Mouse (Mus musculus): Measurements from ENCODE around the gene Ghr.

Ghr gene

GRCm38 (mm10) chr15:3444448-3445020 is 138.8 kb downstream of the Ghr start:
- no peak for DNase-seq

- peak; percentile 62 for DNase-seq
Measured at GRCm38 (mm10) chr15:3441506-3442286, 141.6 kb downstream of the Ghr start.

- no peak for DNase-seq
Measured at GRCm38 (mm10) chr15:3437381-3437780, 145.9 kb downstream of the Ghr start.

GRCm38 (mm10) chr15:3435637-3436036 is 147.7 kb downstream of the Ghr start:
- no peak for DNase-seq

GRCm38 (mm10) chr15:3434461-3434860 is 148.8 kb downstream of the Ghr start:
- no peak for DNase-seq

GRCm38 (mm10) chr15:3433281-3433680 is 150.0 kb downstream of the Ghr start:
- DNase-seq, result peak; percentile 85

- DNase-seq, result no peak
Measured at GRCm38 (mm10) chr15:3432823-3433222, 150.5 kb downstream of the Ghr start.

- no peak for DNase-seq
Measured at GRCm38 (mm10) chr15:3429417-3429816, 153.9 kb downstream of the Ghr start.

GRCm38 (mm10) chr15:3429001-3429400 is 154.3 kb downstream of the Ghr start:
- DNase-seq, result no peak

- DNase-seq, result no peak
Measured at GRCm38 (mm10) chr15:3426401-3426800, 156.9 kb downstream of the Ghr start.

GRCm38 (mm10) chr15:3423177-3423576 is 160.1 kb downstream of the Ghr start:
- DNase-seq, result peak; percentile 67

GRCm38 (mm10) chr15:3417699-3418098 is 165.6 kb downstream of the Ghr start:
- DNase-seq, result peak; percentile 50

GRCm38 (mm10) chr15:3413103-3413502 is 170.2 kb downstream of the Ghr start:
- no peak for DNase-seq

- DNase-seq, result no peak
Measured at GRCm38 (mm10) chr15:3408478-3408877, 174.8 kb downstream of the Ghr start.

GRCm38 (mm10) chr15:3399196-3399595 is 184.1 kb downstream of the Ghr start:
- no peak for DNase-seq

- DNase-seq, result no peak
Measured at GRCm38 (mm10) chr15:3397369-3398100, 185.8 kb downstream of the Ghr start.

GRCm38 (mm10) chr15:3396149-3396548 is 187.1 kb downstream of the Ghr start:
- peak; percentile 23 for DNase-seq

- DNase-seq, result no peak
Measured at GRCm38 (mm10) chr15:3395700-3396099, 187.6 kb downstream of the Ghr start.

- DNase-seq, result no peak
Measured at GRCm38 (mm10) chr15:3390722-3391121, 192.6 kb downstream of the Ghr start.

GRCm38 (mm10) chr15:3389011-3389410 is 194.3 kb downstream of the Ghr start:
- no peak for DNase-seq

- peak; percentile 17 for DNase-seq
Measured at GRCm38 (mm10) chr15:3388485-3388884, 194.8 kb downstream of the Ghr start.

GRCm38 (mm10) chr15:3383788-3384187 is 199.5 kb downstream of the Ghr start:
- DNase-seq, result peak; percentile 14

- DNase-seq, result peak; percentile 59
Measured at GRCm38 (mm10) chr15:3381413-3381812, 201.9 kb downstream of the Ghr start.

GRCm38 (mm10) chr15:3368261-3368832 is 214.9 kb downstream of the Ghr start:
- DNase-seq, result no peak
